Mouse (Mus musculus): ENCODE measurements around the gene Nrn1l. TPM values are rescaled to one million over a fixed set of nuclear protein-coding genes. Genes with fewer than 3 reads are reported as not detected.

Gene Nrn1l
- polyA plus RNA-seq (2012; rRNA removed) = 3.0 and 3.6 TPM in 2 replicates

GRCm38 (mm10) chr8:105893339-105893738 is at the start of gene Nrn1l:
Gene Nrn1l, plus strand, starts transcription at chr8:105893567.

GRCm38 (mm10) chr8:105853178-105853577 is 40.2 kb upstream of the Nrn1l start, which contains the start of gene Cenpt:
Gene Cenpt, minus strand, starts transcription at chr8:105853278.

GRCm38 (mm10) chr8:105854715-105855216 is 38.6 kb upstream of the Nrn1l start, which contains the start of gene Thap11:
Gene Thap11, plus strand, starts transcription at chr8:105855132.

GRCm38 (mm10) chr8:105860143-105860981 is 33.0 kb upstream of the Nrn1l start, which contains the start of gene Nutf2:
Gene Nutf2, plus strand, starts transcription at chr8:105860580.

GRCm38 (mm10) chr8:105880754-105881520 is 12.4 kb upstream of the Nrn1l start, which contains the start of gene Edc4:
Gene Edc4, plus strand, starts transcription at chr8:105880881.

GRCm38 (mm10) chr8:105900180-105900940 is 7.0 kb downstream of the Nrn1l start, which contains the start of gene Pskh1:
Gene Pskh1, plus strand, starts transcription at chr8:105900441.

GRCm38 (mm10) chr8:105933762-105934161 is 40.4 kb downstream of the Nrn1l start, which contains the start of gene Ctrl:
Gene Ctrl, minus strand, starts transcription at chr8:105933862.

GRCm38 (mm10) chr8:105938306-105938669 is 44.9 kb downstream of the Nrn1l start, which contains the start of gene Psmb10:
Gene Psmb10, minus strand, starts transcription at chr8:105938444.

GRCm38 (mm10) chr8:105943321-105943739 is 50.0 kb downstream of the Nrn1l start, which contains the start of gene Lcat:
Gene Lcat, minus strand, starts transcription at chr8:105943382.

Other genes starting within 250 kb of the Nrn1l start
- gene Carmil2, start 207.3 kb upstream of the Nrn1l start, polyA plus RNA-seq (2012; rRNA removed) = 2.5 and 3.2 TPM in 2 replicates
- 30.4 and 30.8 TPM in 2 replicates for gene Acd, start 192.5 kb upstream of the Nrn1l start, polyA plus RNA-seq (2012; rRNA removed)
- 14.3 and 15.3 TPM in 2 replicates for gene Pard6a, start 192.4 kb upstream of the Nrn1l start, polyA plus RNA-seq (2012; rRNA removed)
- gene 4933405L10Rik, start 185.9 kb upstream of the Nrn1l start, polyA plus RNA-seq (2012; rRNA removed) = not detected in 2 replicates
- 8.4 and 8.6 TPM in 2 replicates for gene Enkd1, start 185.4 kb upstream of the Nrn1l start, polyA plus RNA-seq (2012; rRNA removed)
- gene Gfod2, start 134.9 kb upstream of the Nrn1l start, polyA plus RNA-seq (2012; rRNA removed) = 10.6 and 11.4 TPM in 2 replicates
- gene Ranbp10, start 66.2 kb upstream of the Nrn1l start, polyA plus RNA-seq (2012; rRNA removed) = 21.8 and 23.4 TPM in 2 replicates
- gene Tsnaxip1, start 65.8 kb upstream of the Nrn1l start, polyA plus RNA-seq (2012; rRNA removed) = not detected in 2 replicates
- gene Cenpt, start 40.3 kb upstream of the Nrn1l start, polyA plus RNA-seq (2012; rRNA removed) = 11.8 and 13.0 TPM in 2 replicates
- 58.1 and 62.6 TPM in 2 replicates for gene Thap11, start 38.4 kb upstream of the Nrn1l start, polyA plus RNA-seq (2012; rRNA removed)
- 16.5 and 17.9 TPM in 2 replicates for gene Nutf2, start 33.0 kb upstream of the Nrn1l start, polyA plus RNA-seq (2012; rRNA removed)
- 68.4 and 74.2 TPM in 2 replicates for gene Edc4, start 12.7 kb upstream of the Nrn1l start, polyA plus RNA-seq (2012; rRNA removed)
- gene Pskh1, start 6.9 kb downstream of the Nrn1l start, polyA plus RNA-seq (2012; rRNA removed) = 30.6 and 35.4 TPM in 2 replicates
- gene Ctrl, start 40.3 kb downstream of the Nrn1l start, polyA plus RNA-seq (2012; rRNA removed) = 6.9 and 2,597 TPM in 2 replicates
- gene Psmb10, start 44.9 kb downstream of the Nrn1l start, polyA plus RNA-seq (2012; rRNA removed) = 274 and 456 TPM in 2 replicates
- gene Lcat, start 49.8 kb downstream of the Nrn1l start, polyA plus RNA-seq (2012; rRNA removed) = 1.0 and 1.3 TPM in 2 replicates
- gene Slc12a4, start 72.5 kb downstream of the Nrn1l start, polyA plus RNA-seq (2012; rRNA removed) = 21.3 and 30.2 TPM in 2 replicates
- gene Dpep3, start 85.9 kb downstream of the Nrn1l start, polyA plus RNA-seq (2012; rRNA removed) = 0.10 and 0.12 TPM in 2 replicates
- 5.5 TPM in 2 replicates for gene Dus2, start 97.8 kb downstream of the Nrn1l start, polyA plus RNA-seq (2012; rRNA removed)
- not detected in 2 replicates for gene Dpep2nb, start 112.4 kb downstream of the Nrn1l start, polyA plus RNA-seq (2012; rRNA removed)
- gene Ddx28, start 118.3 kb downstream of the Nrn1l start, polyA plus RNA-seq (2012; rRNA removed) = 8.0 and 8.7 TPM in 2 replicates
- 12.8 and 15.7 TPM in 2 replicates for gene Nfatc3, start 165.3 kb downstream of the Nrn1l start, polyA plus RNA-seq (2012; rRNA removed)
- 68.5 and 68.7 TPM in 2 replicates for gene Esrp2, start 243.4 kb downstream of the Nrn1l start, polyA plus RNA-seq (2012; rRNA removed)